Mouse (Mus musculus) cortical plate, adult 2 months (tissue): ENCODE results near the gene Tpsg1. TPM values are rescaled to one million over a fixed set of nuclear protein-coding genes. Genes with fewer than 3 reads are reported as not detected.

Experiments
- H3K27ac ChIP-seq: fragments of 200-500 bp; 2 replicates; pipeline ENCODE4 v1.5.1; 2012; ENCODE audit warnings: low read length, control low read depth, inconsistent platforms; ENCODE audit not compliant: insufficient read depth
- H3K4me1 ChIP-seq: fragments of 200-500 bp; 2 replicates; pipeline ENCODE4 v1.6.1; 2011; ENCODE audit warnings: low read length; ENCODE audit not compliant: control insufficient read depth, insufficient read depth
- H3K4me3 ChIP-seq: fragments of 200-500 bp; 2 replicates; pipeline ENCODE4 v1.5.1; 2011; ENCODE audit warnings: mild to moderate bottlenecking, low read length, control low read depth; ENCODE audit not compliant: insufficient read depth
- CTCF ChIP-seq: fragments of 200-500 bp; IDR thresholded peaks from 2 replicates; pipeline ENCODE4 v1.5.1; 2011; ENCODE audit warnings: mild to moderate bottlenecking, control low read depth, low read length; ENCODE audit not compliant: insufficient read depth; ENCODE audit errors: extremely low read depth
- POLR2A ChIP-seq: fragments of 200-500 bp; IDR thresholded peaks from 2 replicates; pipeline ENCODE4 v1.6.1; 2011; ENCODE audit warnings: mild to moderate bottlenecking, low read length, control low read depth; ENCODE audit not compliant: insufficient read depth; ENCODE audit errors: extremely low read depth
- polyA plus RNA-seq: library from polyadenylated mRNA; depleted of rRNA; stranded (reverse); fragments of >200 nt; gene quantifications from 2 replicates; pipeline ENCODE4 v1.2.3, GENCODE M21; 2012; rRNA removed

The Tpsg1 gene
- not detected in 2 replicates for polyA plus RNA-seq

DNA sequence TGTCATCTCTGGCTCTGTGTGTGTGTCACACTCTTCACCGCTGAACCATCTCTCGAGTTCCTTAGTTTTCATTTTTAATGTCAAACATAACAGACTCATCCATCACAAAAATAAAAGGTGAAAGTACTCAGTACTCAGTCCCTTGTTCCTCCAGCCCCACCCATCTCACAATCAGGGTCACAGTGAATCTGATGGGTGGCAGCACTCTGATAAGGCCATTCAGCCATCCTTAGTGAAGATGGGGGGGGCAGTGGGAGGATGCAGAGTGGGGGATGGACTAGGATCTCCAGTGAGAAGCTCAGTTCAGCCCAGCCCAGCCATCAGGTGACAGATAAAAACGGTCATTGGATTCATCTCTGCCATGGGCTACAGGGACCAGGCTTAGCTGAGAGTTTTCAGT, at the start of gene Tpsg1:
Gene Tpsg1 (plus strand): TSS at position 301 of the 400 bp plus-strand sequence.
- TF ChIP-seq POLR2A: no peak
- no peak for TF ChIP-seq CTCF
- Histone ChIP-seq H3K4me1 (no peaks in the 10 kb centered on the region), H3K4me3 (no peak within 1 kb of the TSS), H3K27ac (no peak within 1 kb of the TSS)

DNA sequence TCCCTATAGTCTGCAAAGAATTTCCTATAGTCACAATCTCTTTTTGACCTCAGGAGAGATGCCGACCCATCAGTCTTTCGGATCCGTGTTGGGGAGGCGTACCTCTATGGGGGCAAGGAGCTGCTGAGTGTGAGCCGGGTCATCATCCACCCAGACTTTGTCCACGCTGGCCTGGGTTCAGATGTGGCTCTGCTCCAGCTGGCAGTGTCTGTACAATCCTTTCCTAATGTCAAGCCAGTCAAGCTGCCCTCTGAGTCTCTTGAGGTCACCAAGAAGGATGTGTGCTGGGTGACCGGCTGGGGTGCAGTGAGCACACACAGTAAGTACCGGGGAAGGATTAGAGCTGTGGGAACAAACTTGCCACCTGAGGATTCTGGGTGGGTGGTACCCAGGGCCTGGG, 48.3 kb upstream of the Tpsg1 start:
- H3K4me1 ChIP-seq: no peaks in the 10 kb centered on the region
- H3K27ac ChIP-seq: no peak overlapping the region
- H3K4me3 ChIP-seq: no peak overlapping the region
- no peak for TF ChIP-seq CTCF
- TF ChIP-seq POLR2A: no peak

DNA sequence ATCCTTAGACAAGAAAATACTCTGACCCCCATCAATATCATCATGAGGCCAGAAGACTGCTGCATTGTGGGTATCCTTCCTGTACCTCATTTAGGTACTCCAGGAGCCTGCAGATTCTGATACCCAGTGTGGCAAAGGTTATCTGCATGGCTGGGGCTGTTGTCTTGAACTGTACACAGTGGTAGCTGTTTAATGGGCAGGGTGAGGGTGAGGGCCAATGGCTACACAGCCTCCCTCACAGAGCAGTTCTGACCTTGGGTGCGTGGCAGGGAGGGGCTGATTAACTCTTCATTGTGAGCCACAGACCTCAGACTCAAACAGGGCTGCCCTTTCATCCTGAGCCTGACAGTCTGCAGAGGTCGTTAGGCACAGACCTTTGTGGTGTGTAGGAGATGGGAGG, 46.1 kb upstream of the Tpsg1 start:
- TF ChIP-seq POLR2A (no peak), CTCF (no peak)

DNA sequence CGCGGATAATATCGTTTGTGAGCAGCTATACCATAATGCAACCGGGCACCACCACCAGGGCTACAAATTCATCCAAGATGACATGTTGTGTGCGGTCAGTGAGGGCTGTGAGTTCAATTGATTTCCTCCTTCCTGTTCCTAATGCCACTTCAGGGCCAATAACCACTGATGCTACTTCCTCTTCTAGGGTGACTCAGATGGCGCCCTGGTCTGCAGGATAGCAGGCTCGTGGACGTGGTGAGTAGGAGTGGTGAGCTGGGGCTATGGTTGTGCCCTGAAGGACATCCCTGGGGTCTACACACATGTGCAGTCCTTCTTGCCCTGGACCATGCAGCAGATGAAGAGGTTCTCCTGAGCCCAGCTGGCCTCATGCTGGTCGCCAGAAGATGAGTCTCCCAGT, 36.8 kb upstream of the Tpsg1 start:
- Histone ChIP-seq H3K4me3 (no peak overlapping the region), H3K4me1 (no peaks in the 10 kb centered on the region), H3K27ac (no peak overlapping the region)
- no peak for TF ChIP-seq POLR2A
- no peak for TF ChIP-seq CTCF

More for the DNA sequence above, 46.1 kb upstream of the Tpsg1 start:
- Histone ChIP-seq H3K4me1 (no peaks in the 10 kb centered on the region), H3K27ac (no peak overlapping the region), H3K4me3 (no peak overlapping the region)

DNA sequence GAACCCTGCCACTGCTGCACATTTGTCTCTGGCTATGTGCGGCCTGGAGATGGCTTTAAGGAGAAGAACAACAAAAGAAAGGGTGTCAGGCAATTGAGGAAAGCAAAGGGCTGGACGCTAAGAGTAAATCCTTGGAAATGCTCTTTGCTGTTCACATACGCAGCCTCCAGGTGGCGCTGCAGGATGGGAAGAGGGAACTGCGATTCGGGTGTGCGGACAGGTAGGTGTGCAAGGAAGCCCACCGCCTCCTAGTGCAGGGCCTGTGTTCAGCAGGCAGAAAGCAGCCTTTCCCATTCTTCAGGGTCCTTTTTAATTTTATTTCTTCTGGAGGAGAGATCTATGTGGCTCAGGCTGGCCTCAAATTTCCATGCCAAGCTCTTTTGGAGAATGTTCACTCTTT, 35.1 kb upstream of the Tpsg1 start:
- H3K4me3 ChIP-seq: no peak overlapping the region
- no peak for TF ChIP-seq POLR2A
- peak; percentile 94 for TF ChIP-seq CTCF
- no peaks in the 10 kb centered on the region for H3K4me1 ChIP-seq
- H3K27ac ChIP-seq: no peak overlapping the region

DNA sequence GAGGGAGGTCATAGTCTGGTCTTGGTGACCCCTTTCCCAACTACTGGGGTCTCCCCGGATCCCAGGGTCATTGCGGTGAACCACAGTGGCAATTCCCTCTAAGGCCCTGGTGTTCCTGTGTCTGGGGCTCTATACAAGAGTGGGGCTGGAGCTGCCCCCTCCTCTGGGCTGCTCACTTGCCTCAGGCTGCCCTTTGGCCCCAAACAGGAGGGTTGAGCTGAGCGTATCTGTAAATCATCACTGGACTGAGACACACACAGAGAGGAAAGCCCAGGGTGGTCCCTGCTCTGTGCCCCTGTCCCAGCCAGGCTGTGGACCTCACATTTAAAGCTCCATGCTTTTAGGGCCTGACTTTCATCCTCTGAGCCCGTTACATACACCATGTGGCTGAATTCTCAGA, 30.9 kb upstream of the Tpsg1 start:
- H3K27ac ChIP-seq: no peak overlapping the region
- TF ChIP-seq POLR2A (no peak), CTCF (no peak)
- no peaks in the 10 kb centered on the region for H3K4me1 ChIP-seq
- H3K4me3 ChIP-seq: no peak overlapping the region

DNA sequence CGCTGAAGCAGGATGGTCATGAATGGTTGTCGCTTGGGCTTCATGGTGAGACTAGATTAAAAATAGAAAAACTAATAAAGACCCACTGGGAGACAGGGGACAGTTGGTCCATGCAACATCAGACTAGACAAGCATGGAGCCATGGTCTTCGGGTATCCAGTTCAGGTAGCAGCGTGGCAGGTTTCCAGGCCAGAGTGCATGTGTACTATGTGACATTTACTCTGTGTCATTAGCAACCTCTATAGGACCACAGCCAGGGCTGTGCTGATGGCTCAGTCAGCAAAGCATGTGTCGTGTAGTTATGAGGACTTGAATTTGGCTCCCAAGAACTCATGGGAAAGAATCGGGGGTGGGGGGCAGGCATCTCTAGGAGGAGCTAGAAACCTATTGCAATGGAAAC, 29.1 kb upstream of the Tpsg1 start:
- H3K4me3 ChIP-seq: no peak overlapping the region
- H3K27ac ChIP-seq: no peak overlapping the region
- TF ChIP-seq POLR2A: no peak
- no peak for TF ChIP-seq CTCF
- H3K4me1 ChIP-seq: no peaks in the 10 kb centered on the region

DNA sequence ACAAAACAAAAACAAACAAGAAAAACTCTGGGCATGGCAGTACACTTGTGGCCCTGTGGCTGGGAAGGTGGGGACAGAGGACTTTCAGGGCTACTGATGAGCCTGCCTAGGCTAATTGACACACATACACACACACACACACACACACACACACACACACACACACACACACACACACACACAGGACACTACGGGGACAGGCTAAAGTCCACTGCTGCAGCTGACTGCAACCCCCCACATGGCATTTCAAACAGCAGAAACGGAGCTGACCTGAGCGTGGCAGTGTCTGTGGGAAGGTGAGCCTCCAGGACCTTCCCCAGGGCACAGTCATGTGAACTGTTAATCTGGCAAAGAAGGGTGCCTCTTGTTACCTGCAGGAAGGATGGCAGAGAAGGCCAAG, 27.6 kb upstream of the Tpsg1 start:
- Histone ChIP-seq H3K4me1 (no peaks in the 10 kb centered on the region), H3K4me3 (no peak overlapping the region), H3K27ac (no peak overlapping the region)
- TF ChIP-seq POLR2A (no peak), CTCF (no peak)

DNA sequence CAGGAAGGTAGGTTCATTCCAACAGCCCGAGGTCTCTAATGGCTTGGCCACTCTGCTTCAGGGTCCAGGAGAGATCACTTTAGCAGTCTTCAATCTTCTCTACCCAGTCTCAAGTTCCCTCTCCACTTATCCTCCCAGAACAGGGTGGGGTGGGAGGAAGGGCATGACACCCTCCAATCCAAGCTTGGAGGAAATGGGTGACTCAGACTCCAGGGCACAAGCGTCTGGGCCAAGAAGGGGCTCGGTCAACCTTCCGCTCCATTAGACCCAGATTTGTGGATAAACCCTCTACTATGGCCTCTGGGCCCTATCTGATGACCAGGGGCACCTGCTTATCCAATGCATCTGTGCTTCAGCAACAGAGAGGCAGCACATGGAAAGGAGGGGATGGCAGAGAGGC, 23.6 kb upstream of the Tpsg1 start, which contains the start of gene Tpsab1:
Gene Tpsab1 (minus strand): TSS at position 101 of the 400 bp plus-strand sequence.
- Histone ChIP-seq H3K4me3 (no peak within 1 kb of the TSS), H3K27ac (no peak within 1 kb of the TSS), H3K4me1 (no peaks in the 10 kb centered on the region)
- TF ChIP-seq CTCF (no peak), POLR2A (no peak)

DNA sequence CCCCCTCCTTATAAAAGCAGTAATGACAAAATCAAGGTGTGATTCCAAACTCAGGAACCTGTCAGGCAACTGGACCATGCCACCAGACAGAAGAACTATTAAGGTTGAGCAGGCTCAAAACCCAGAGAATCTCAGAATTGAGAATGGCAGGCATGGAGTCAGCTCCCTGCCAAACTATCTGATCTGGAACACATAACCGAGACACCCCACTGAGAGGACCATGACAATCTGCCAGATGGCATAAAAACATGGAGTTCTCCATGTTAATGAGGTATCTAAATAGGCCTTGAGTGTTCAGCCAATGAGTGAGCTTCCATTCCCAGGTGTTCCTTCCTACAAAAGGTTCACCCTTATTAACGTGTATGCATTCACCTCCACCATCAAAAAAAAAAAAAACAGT, 7.8 kb upstream of the Tpsg1 start:
- TF ChIP-seq POLR2A: no peak
- TF ChIP-seq CTCF: no peak
- Histone ChIP-seq H3K27ac (no peak overlapping the region), H3K4me1 (no peaks in the 10 kb centered on the region), H3K4me3 (no peak overlapping the region)

DNA sequence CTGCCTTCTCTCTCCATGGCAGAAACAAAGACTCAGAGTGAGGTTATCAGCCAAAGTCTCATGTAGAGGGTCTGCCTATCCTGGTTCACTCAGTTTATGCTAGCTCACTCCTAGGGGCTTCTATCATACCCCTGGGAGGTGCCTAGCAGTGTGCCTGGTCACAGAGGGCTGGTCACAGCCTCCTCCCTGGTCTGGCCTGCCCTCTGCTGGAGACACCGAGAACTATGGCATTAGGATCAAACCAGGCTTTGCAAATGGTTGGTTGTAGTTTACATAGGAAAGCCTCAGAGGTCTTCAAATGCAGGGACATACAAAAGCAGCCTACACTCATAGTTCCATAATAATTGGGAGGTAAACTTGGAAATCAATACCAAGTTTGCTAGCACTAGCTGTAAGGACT, 5.3 kb upstream of the Tpsg1 start:
- no peak for TF ChIP-seq POLR2A
- peak; percentile 84 for TF ChIP-seq CTCF
- Histone ChIP-seq H3K4me3 (no peak overlapping the region), H3K27ac (no peak overlapping the region), H3K4me1 (no peaks in the 10 kb centered on the region)
